Mouse (Mus musculus): Measurements from ENCODE around the gene 1700047I17Rik2.
"Not testable (repeated sequence)": the region's sequence is repeated elsewhere in the genome, so short reads cannot be mapped to it uniquely, and the experiment has no call there.

Gene 1700047I17Rik2

DNA sequence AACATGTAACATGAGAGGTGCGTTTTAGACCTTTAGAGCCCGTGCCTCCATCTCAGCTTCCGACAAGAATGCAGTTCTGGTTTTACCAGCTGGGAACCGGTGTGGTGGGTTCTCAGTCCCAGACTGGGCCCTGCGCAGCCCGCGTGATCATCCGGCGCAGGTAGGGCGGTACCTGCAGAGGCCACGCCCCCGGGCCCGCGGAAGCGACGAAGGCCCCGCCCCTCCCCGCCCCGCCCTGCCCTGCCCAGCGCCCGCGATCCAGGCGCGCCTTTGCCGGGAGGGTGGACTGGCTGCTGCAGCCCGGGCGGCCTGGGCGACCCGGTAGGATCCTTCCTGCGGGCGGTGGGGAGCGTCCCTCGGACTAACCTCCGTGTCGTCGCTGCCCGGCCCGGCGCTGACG is at the start of gene 1700047I17Rik2:
Gene 1700047I17Rik2 (plus strand): TSS at position 287 of the 400 bp plus-strand sequence.
- in situ Hi-C loops (cut with MboI, MseI) = loop anchor here (25.0 kb wide), 2 partner anchors 287 to 437 kb away; no protein-coding TSS in a partner anchor

DNA sequence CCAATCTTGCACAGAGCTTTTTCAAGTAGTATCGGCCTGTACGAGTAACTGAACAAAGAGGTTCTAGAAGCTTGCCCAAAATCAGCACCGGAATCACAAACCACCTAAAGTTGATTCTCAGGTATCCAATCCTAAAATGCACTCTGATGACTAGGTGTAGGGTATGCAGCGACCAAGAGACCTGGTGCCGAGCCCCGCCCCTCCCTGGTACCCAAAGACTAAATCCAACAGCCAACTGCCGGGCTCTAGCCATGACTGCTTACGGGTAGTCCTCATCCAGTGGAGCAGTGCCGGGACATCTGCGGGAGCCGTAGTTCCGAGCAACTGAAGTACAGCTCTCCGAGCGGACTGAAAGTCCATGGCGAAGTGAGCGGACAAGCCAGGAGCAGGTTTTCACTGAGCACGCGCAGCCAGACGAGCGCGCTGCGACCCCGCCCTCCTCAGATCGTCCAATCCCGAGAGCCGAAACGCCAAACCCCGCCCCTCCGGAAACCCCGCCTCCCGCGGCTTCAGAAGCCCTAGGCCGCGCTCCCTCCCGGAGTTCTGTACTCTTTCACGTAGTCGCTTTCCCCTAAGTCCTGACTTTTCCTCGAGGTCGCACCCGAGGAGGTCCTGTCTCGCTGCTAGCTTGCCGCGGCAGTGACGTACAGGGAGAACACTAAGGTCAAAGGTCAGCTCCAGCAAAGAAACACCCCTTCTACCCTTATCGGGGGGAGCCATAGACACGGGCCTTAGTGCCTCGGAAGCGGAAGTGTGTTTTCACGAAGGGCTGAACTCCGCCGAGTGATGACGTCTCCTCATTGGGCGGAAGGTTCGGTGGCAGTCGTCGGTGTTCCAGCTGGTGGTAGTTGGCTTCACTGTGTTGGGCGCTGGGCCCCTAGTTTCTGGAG is 44.6 kb upstream of the 1700047I17Rik2 start, which contains the start of gene Srp54b:
Gene Srp54b (plus strand): TSS at position 546 of the 890 bp plus-strand sequence.
- in situ Hi-C loops (cut with MboI, MseI) = loop anchor here (5.0 kb wide), 1 partner anchor 77 kb away; the partner anchor contains the start of gene Srp54c (in 2 of the 2)

- in situ Hi-C loops (cut with MboI, MseI) = loop anchor here (5.0 kb wide), 1 partner anchor 77 kb away; the partner anchor contains the start of gene Srp54c (in 2 of the 2)
Observed at GRCm38 (mm10) chr12:55155449-55155783, 44.0 kb upstream of the 1700047I17Rik2 start.

GRCm38 (mm10) chr12:55167034-55167557 is 32.3 kb upstream of the 1700047I17Rik2 start:
- in situ Hi-C loops (cut with MboI, MseI) = not testable (repeated sequence)

- in situ Hi-C loops (cut with MboI, MseI) = loop anchor here (10.0 to 25.0 kb wide), 3 partner anchors 213 to 425 kb away; no protein-coding TSS in a partner anchor
Observed at GRCm38 (mm10) chr12:55187686-55188085, 11.7 kb upstream of the 1700047I17Rik2 start.

GRCm38 (mm10) chr12:55189127-55189526 is 10.3 kb upstream of the 1700047I17Rik2 start:
- in situ Hi-C loops (cut with MboI, MseI) = loop anchor here (10.0 to 25.0 kb wide), 3 partner anchors 214 to 427 kb away; no protein-coding TSS in a partner anchor

- in situ Hi-C loops (cut with MboI, MseI) = loop anchor here (25.0 kb wide), 2 partner anchors 287 to 437 kb away; no protein-coding TSS in a partner anchor
Observed at GRCm38 (mm10) chr12:55199799-55200198, 407 bp downstream of the 1700047I17Rik2 start.

DNA sequence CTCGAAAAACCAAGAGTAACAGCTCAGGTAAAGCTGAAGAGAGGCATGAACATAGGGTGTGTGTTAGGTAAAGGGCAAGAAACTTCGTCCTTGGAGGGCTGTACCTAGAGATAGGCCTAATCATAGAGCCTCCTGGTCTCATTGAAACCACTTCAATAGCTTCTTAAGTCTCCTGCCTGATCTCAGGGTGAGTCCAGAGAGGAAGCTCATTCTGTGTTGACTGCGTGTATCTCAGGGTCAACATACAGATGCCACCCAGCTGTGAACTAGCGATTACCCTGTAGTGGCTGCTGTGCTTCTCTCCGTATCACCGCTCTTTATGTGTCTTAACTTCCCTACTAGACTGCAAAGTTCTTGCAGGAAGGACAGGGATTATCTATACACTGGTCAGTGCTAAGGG is 13.6 kb downstream of the 1700047I17Rik2 start:
- in situ Hi-C loops (cut with MboI, MseI) = loop anchor here (5.0 kb wide), 1 partner anchor 64 kb away; no protein-coding TSS in a partner anchor

DNA sequence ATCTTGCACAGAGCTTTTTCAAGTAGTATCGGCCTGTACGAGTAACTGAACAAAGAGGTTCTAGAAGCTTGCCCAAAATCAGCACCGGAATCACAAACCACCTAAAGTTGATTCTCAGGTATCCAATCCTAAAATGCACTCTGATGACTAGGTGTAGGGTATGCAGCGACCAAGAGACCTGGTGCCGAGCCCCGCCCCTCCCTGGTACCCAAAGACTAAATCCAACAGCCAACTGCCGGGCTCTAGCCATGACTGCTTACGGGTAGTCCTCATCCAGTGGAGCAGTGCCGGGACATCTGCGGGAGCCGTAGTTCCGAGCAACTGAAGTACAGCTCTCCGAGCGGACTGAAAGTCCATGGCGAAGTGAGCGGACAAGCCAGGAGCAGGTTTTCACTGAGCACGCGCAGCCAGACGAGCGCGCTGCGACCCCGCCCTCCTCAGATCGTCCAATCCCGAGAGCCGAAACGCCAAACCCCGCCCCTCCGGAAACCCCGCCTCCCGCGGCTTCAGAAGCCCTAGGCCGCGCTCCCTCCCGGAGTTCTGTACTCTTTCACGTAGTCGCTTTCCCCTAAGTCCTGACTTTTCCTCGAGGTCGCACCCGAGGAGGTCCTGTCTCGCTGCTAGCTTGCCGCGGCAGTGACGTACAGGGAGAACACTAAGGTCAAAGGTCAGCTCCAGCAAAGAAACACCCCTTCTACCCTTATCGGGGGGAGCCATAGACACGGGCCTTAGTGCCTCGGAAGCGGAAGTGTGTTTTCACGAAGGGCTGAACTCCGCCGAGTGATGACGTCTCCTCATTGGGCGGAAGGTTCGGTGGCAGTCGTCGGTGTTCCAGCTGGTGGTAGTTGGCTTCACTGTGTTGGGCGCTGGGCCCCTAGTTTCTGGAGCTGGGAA is 30.5 kb downstream of the 1700047I17Rik2 start, which contains the start of gene Srp54c:
Gene Srp54c (plus strand): TSS at position 543 of the 894 bp plus-strand sequence.
- in situ Hi-C loops (cut with MboI, MseI) = loop anchor here (5.0 kb wide), 1 partner anchor 73 kb away; the partner anchor contains the start of gene Srp54b (in 2 of the 2)

GRCm38 (mm10) chr12:55230520-55230861 is 31.1 kb downstream of the 1700047I17Rik2 start:
- in situ Hi-C loops (cut with MboI, MseI) = loop anchor here (5.0 kb wide), 1 partner anchor 73 kb away; the partner anchor contains the start of gene Srp54b (in 2 of the 2)

GRCm38 (mm10) chr12:55242243-55242642 is 42.9 kb downstream of the 1700047I17Rik2 start:
- in situ Hi-C loops (cut with MboI, MseI) = not testable (repeated sequence)

GRCm38 (mm10) chr12:55261950-55262349 is 62.6 kb downstream of the 1700047I17Rik2 start:
- in situ Hi-C loops (cut with MboI, MseI) = not testable (repeated sequence)

DNA sequence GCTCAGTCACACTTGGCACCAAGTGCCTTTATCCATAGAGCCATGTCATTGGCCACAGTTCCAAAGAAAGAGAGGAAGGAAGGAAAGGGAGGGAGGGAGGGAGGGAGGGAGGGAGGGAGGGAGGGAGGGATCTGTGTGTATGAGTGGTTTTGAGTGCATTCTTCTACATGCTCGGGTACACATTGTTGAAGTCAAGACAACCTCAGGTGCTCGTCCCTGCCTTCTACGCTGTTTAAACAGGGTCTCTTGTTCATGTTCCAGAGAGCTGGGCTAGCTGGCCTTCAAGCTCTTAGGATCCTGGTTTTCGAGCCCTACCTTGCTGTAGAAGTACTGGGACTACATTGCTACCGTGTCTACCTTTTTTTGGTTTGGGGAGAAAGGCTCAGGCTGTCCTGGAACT is 64.0 kb downstream of the 1700047I17Rik2 start:
- in situ Hi-C loops (cut with MboI, MseI) = not testable (repeated sequence)
